Mouse (Mus musculus) hindbrain, postnatal 0 days (tissue): ENCODE measurements around the gene Eipr1. TPM values are rescaled to one million over a fixed set of nuclear protein-coding genes. Genes with fewer than 3 reads are reported as not detected.
A peak's percentile ranks its signal among the peaks of the same experiment; 100 is the strongest.

Experiments
- ATAC-seq: fragments of 200-750 bp; cut with Nextera tagmentation; 2 replicates; pipeline ENCODE4 v1.8.0; 2017; ENCODE audit warnings: mild to moderate bottlenecking, moderate TSS enrichment, moderate library complexity
- DNase-seq: peaks from one replicate; pipeline ENCODE4 v3.0.0-alpha.2; 2015; ENCODE audit warnings: low spot score
- H3K27ac ChIP-seq: fragments of 300-500 bp; sonication (generic); 2 replicates; pipeline ENCODE4 v1.5.1; 2014; ENCODE audit warnings: mild to moderate bottlenecking
- H3K27me3 ChIP-seq: fragments of 300-500 bp; sonication (generic); 2 replicates; pipeline ENCODE4 v1.6.1; 2014; ENCODE audit warnings: low read length, mixed read lengths; ENCODE audit not compliant: insufficient read depth
- H3K36me3 ChIP-seq: fragments of 300-500 bp; sonication (generic); 2 replicates; pipeline ENCODE4 v1.6.1; 2014; ENCODE audit warnings: low read length, mixed read lengths; ENCODE audit not compliant: insufficient read depth
- H3K4me1 ChIP-seq: fragments of 300-500 bp; sonication (generic); 2 replicates; pipeline ENCODE4 v1.6.1; 2014; ENCODE audit warnings: antibody characterized with exemption, low read length, mixed read lengths; ENCODE audit not compliant: insufficient read depth
- H3K4me2 ChIP-seq: fragments of 300-500 bp; sonication (generic); 2 replicates; pipeline ENCODE4 v1.6.1; 2014; ENCODE audit warnings: low read depth, mild to moderate bottlenecking, low read length, moderate library complexity, mixed read lengths
- H3K4me3 ChIP-seq: fragments of 300-500 bp; sonication (generic); 2 replicates; pipeline ENCODE4 v1.5.1; 2014; ENCODE audit warnings: low read length
- H3K9ac ChIP-seq: fragments of 300-500 bp; sonication (generic); replicated peaks from 2 replicates; pipeline ENCODE4 v1.6.1; 2014; ENCODE audit warnings: mild to moderate bottlenecking, low read length, moderate library complexity, mixed read lengths
- H3K9me3 ChIP-seq: fragments of 300-500 bp; sonication (generic); 2 replicates; pipeline ENCODE4 v1.6.1; 2016; ENCODE audit warnings: low read length, mixed read lengths
- CTCF ChIP-seq: IDR thresholded peaks from 2 replicates; pipeline ENCODE4 v1.5.1; 2016; ENCODE audit warnings: antibody characterized with exemption, control low read depth, low read depth
- WGBS: fragments of 180-500 bp; shearing (Covaris S2); extraction: QIAGEN DNeasy Blood & Tissue Kit; methylation state at CpG from one replicate; pipeline ENCODE4 v1.1.7; 2014; 5-methylcytosine and 5-hydroxymethylcytosine counted together
- polyA plus RNA-seq: library from polyadenylated mRNA; unstranded; fragments of >200 nt; fragmentation: Nextera tagmentation; extraction: Ambion mirVana; gene quantifications from 2 replicates; pipeline ENCODE4 v1.2.1, GENCODE M21; 2015
- total RNA-seq: library from RNA; depleted of rRNA; stranded (reverse); fragments of >200 nt; gene quantifications from 2 replicates; pipeline ENCODE4 v1.2.3, GENCODE M21; 2014

Eipr1 gene
- total and polyA plus RNA-seq, 2 experiments from 2014 or later, result 58.4 to 78.0 TPM

GRCm38 (mm10) chr12:28847401-28847800 is 95.8 kb downstream of the Eipr1 start:
- no peaks in the 10 kb centered on the region for H3K9me3 ChIP-seq
- H3K4me2 ChIP-seq, result no peak overlapping the region
- H3K9ac ChIP-seq, result no peak overlapping the region
- no peak for TF ChIP-seq CTCF
- DNase-seq (no peak), ATAC-seq (no peak)
- no peak overlapping the region for H3K4me3 ChIP-seq
- H3K27ac ChIP-seq, result no peak overlapping the region
- H3K36me3 ChIP-seq, result no peaks in the 10 kb centered on the region
- 50% methylated on average over 6 of the region's 6 CpGs for WGBS
- H3K4me1 ChIP-seq, result peaks cover 3% of the 10 kb centered on the region; the same call in 1 of the 2 replicates
- H3K27me3 ChIP-seq, result no peaks in the 10 kb centered on the region

- WGBS, result 35% methylated on average over 18 of the region's 18 CpGs
These were observed 97.4 kb downstream of the Eipr1 start for GRCm38 (mm10) chr12:28848726-28849612.

GRCm38 (mm10) chr12:28859495-28860263 is 108.1 kb downstream of the Eipr1 start:
- TF ChIP-seq CTCF, result no peak
- H3K36me3 ChIP-seq, result 0 out of 2 replicates have a peak, but pooled peaks cover 1% of the 10 kb centered on the region
- no peak overlapping the region for H3K4me3 ChIP-seq
- DNase-seq (peak; percentile 83), ATAC-seq (peak; percentile 78)
- H3K27me3 ChIP-seq, result no peaks in the 10 kb centered on the region
- H3K27ac ChIP-seq, result peak overlapping the region; percentile 86
- H3K9ac ChIP-seq, result 0 out of 2 replicates have a peak overlapping the region, but pooled peaks have one; percentile 28
- no peak overlapping the region for H3K4me2 ChIP-seq
- peaks cover 15% of the 10 kb centered on the region; the same call in 1 of the 2 replicates for H3K4me1 ChIP-seq
- no peaks in the 10 kb centered on the region for H3K9me3 ChIP-seq
- 11% methylated on average over 11 of the region's 11 CpGs for WGBS

More at GRCm38 (mm10) chr12:28848726-28849612, 97.4 kb downstream of the Eipr1 start:
- H3K4me2 ChIP-seq, result no peak overlapping the region
- H3K27ac ChIP-seq, result peak overlapping the region; percentile 74; the same call in 1 of the 2 replicates
- peak; percentile 72; the same call in 1 of the 2 replicates for ATAC-seq
- H3K27me3 ChIP-seq, result no peaks in the 10 kb centered on the region
- no peak overlapping the region for H3K4me3 ChIP-seq
- no peak for TF ChIP-seq CTCF
- peak; percentile 49 for DNase-seq
- H3K9ac ChIP-seq, result peak overlapping the region; percentile 28; the same call in 1 of the 2 replicates
- H3K4me1 ChIP-seq, result peaks cover 3% of the 10 kb centered on the region; the same call in 1 of the 2 replicates
- H3K36me3 ChIP-seq, result no peaks in the 10 kb centered on the region
- no peaks in the 10 kb centered on the region for H3K9me3 ChIP-seq

- H3K4me1 ChIP-seq, result peaks cover 15% of the 10 kb centered on the region; the same call in 1 of the 2 replicates
These were observed 108.6 kb downstream of the Eipr1 start for GRCm38 (mm10) chr12:28860264-28860560.

GRCm38 (mm10) chr12:28863260-28863659 is 111.7 kb downstream of the Eipr1 start:
- TF ChIP-seq CTCF, result no peak
- peak; percentile 65 for DNase-seq
- Histone ChIP-seq H3K4me2 (no peak overlapping the region), H3K36me3 (0 out of 2 replicates have a peak, but pooled peaks cover 4% of the 10 kb centered on the region), H3K4me1 (peaks cover 21% of the 10 kb centered on the region; the same call in 1 of the 2 replicates), H3K4me3 (no peak overlapping the region), H3K9ac (no peak overlapping the region), H3K27ac (peak overlapping the region; percentile 60; the same call in 1 of the 2 replicates), H3K9me3 (no peaks in the 10 kb centered on the region), H3K27me3 (no peaks in the 10 kb centered on the region)
- 41% methylated on average over 12 of the region's 12 CpGs for WGBS
- ATAC-seq, result no peak

More at GRCm38 (mm10) chr12:28860264-28860560, 108.6 kb downstream of the Eipr1 start:
- ATAC-seq, result peak; percentile 78
- Histone ChIP-seq H3K9me3 (no peaks in the 10 kb centered on the region), H3K36me3 (0 out of 2 replicates have a peak, but pooled peaks cover 4% of the 10 kb centered on the region), H3K4me3 (no peak overlapping the region), H3K27me3 (no peaks in the 10 kb centered on the region), H3K9ac (0 out of 2 replicates have a peak overlapping the region, but pooled peaks have one; percentile 28), H3K4me2 (no peak overlapping the region), H3K27ac (peak overlapping the region; percentile 86)
- DNase-seq, result peak; percentile 72
- TF ChIP-seq CTCF, result no peak
- WGBS, result 7% methylated on average over 5 of the region's 5 CpGs

GRCm38 (mm10) chr12:28866121-28866520 is 114.5 kb downstream of the Eipr1 start:
- H3K36me3 ChIP-seq, result 0 out of 2 replicates have a peak, but pooled peaks cover 4% of the 10 kb centered on the region
- peaks cover 6% of the 10 kb centered on the region; the same call in 1 of the 2 replicates for H3K4me1 ChIP-seq
- no peak overlapping the region for H3K4me2 ChIP-seq
- WGBS, result 25% methylated on average over 1 of the region's 1 CpGs
- TF ChIP-seq CTCF, result no peak
- H3K27me3 ChIP-seq, result no peaks in the 10 kb centered on the region
- H3K9me3 ChIP-seq, result no peaks in the 10 kb centered on the region
- ATAC-seq (no peak), DNase-seq (no peak)
- peak overlapping the region; percentile 1; the same call in 1 of the 2 replicates for H3K27ac ChIP-seq
- H3K4me3 ChIP-seq, result no peak overlapping the region
- peak overlapping the region; percentile 13; the same call in 1 of the 2 replicates for H3K9ac ChIP-seq
